Mouse (Mus musculus): ENCODE data around the gene Olfr709-ps1. TPM values are rescaled to one million over a fixed set of nuclear protein-coding genes. Genes with fewer than 3 reads are reported as not detected.
A peak's percentile ranks its signal among the peaks of the same experiment; 100 is the strongest.
"Not testable (repeated sequence)": the region's sequence is repeated elsewhere in the genome, so short reads cannot be mapped to it uniquely, and the experiment has no call there.

The Olfr709-ps1 gene
- polyA plus RNA-seq (2012; rRNA removed): not detected in 2 replicates

- no peak for DNase-seq (ENCODE audit: low read depth, low spot score)
These were observed at the start of gene Olfr709-ps1 for GRCm38 (mm10) chr7:106932119-106932518. Olfr709-ps1 (minus strand) TSS chr7:106932219.

DNA sequence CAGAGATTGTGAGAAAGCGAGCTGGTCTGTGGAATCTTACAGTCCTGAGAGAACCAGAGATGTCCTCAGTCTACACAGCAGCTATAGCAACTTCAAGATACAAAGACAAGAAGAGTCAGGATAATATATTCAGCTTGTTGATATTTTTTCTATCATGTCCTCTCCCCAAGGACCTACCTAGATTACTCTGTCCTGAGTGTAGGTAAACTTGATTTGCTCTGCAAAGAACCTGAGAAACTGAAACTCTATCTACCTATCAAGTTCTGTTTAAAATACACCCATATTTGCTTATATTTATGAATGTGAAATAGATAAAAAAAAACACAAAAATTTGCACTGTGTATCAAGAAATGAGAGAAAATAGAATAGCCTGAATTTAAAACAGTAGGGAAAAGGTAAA, 43.3 kb upstream of the Olfr709-ps1 start, which contains the start of gene Olfr711:
Gene Olfr711 (minus strand): TSS at position 101 of the 400 bp plus-strand sequence.
- no peak for DNase-seq (ENCODE audit: low read depth, low spot score)
- 67% methylated on average over 1 of the region's 1 CpGs for WGBS

DNA sequence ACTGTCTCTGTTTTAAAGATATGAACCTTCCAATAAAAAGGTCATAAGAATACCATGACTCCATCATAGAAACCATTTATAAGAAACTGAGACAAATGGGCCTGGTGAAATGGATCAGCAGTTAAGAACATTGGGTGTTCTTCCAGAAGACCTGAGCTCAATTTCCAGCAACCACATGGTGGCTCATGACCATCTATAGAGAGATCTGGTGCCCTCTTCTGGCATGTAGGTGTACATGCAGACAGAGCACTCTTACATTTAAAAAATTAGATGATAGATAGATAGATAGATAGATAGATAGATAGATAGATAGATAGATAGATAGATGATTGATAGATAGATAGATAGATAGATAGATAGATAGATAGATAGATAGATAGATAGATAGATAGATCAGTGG, 35.5 kb upstream of the Olfr709-ps1 start:
- peak; percentile 10 for DNase-seq (ENCODE audit: low read depth, low spot score)

GRCm38 (mm10) chr7:106963837-106964236, 31.8 kb upstream of the Olfr709-ps1 start, which contains the start of gene Olfr6:
Olfr6 (minus strand) TSS chr7:106963937.
- WGBS: 91% methylated on average over 1 of the region's 1 CpGs
- DNase-seq (ENCODE audit: low read depth, low spot score): no peak

GRCm38 (mm10) chr7:106948212-106948611, 16.2 kb upstream of the Olfr709-ps1 start, which contains the start of gene Olfr710:
Olfr710 (minus strand) TSS chr7:106948312.
- 76% methylated on average over 3 of the region's 3 CpGs for WGBS
- DNase-seq (ENCODE audit: low read depth, low spot score): no peak

- not testable (repeated sequence) for DNase-seq (ENCODE audit: low read depth, low spot score)
- 86% methylated on average over 7 of the region's 7 CpGs for WGBS
These were observed 11.1 kb downstream of the Olfr709-ps1 start for GRCm38 (mm10) chr7:106920961-106921360.

DNA sequence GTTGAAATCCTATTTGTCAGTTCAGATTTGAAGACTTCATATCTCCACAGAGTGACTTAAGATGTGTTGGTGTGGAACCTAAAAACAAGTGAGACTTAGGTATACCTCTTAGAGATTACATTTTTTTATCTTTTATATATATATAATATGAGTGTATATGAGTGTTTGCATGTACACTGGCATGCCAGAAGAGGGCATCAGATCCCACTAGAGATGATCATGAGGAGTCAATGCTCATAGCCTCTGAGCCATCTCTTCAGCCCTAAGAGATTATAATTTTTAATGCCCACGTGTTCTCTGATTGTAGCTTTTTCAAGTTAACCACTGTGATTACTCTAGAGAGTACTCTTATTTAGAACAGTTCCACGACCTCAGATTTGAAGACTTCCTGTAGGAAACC, 24.3 kb downstream of the Olfr709-ps1 start, which contains the start of gene Olfr1532-ps1:
Gene Olfr1532-ps1 (plus strand): TSS at position 326 of the 400 bp plus-strand sequence.
- WGBS: 52% methylated on average over 2 of the region's 2 CpGs
- DNase-seq (ENCODE audit: low read depth, low spot score): no peak

DNA sequence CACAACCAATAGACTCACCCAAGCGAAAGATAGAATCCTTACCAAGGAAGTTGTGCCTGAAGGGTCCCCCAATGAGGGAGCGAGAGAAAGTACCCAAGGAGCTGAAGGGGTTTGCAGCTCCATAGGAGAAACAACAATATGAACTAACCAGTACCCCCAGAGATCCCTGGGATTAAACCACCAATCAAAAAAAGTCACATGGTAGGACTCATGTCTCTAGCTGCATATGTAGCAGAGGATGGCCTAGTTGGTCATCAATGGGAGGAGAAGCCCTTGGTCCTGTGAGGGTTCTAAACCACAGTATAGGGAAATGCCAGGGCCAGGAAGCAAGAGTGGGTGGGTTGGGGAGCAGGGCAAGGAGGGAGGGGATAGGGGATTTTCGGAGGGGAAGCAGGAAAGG, 30.9 kb downstream of the Olfr709-ps1 start, which contains the start of gene Olfr707:
Gene Olfr707 (minus strand): TSS at position 101 of the 400 bp plus-strand sequence.
- not testable (repeated sequence) for DNase-seq (ENCODE audit: low read depth, low spot score)
- WGBS: 85% methylated on average over 3 of the region's 3 CpGs

DNA sequence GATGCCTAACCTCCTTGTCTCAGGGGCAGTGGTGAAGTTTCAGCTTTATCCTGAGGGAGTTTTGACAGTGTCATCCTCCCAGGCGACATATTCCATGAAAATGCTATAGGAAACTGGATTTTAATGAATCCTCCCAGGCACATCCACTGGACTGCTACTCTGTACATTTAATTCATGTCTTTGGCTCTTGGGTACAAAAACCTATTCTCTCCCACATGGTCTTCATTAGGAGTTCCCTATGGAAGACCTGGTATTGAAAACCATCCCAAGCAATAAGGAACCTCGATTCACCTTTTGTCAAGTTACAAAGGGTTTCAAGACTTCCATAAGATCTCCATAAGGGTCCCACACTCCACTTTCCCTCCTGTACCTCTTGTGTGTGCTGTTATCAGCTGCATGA, 44.0 kb downstream of the Olfr709-ps1 start, which contains the start of gene Olfr706:
Gene Olfr706 (minus strand): TSS at position 101 of the 400 bp plus-strand sequence.
- 87% methylated on average over 2 of the region's 2 CpGs for WGBS

DNA sequence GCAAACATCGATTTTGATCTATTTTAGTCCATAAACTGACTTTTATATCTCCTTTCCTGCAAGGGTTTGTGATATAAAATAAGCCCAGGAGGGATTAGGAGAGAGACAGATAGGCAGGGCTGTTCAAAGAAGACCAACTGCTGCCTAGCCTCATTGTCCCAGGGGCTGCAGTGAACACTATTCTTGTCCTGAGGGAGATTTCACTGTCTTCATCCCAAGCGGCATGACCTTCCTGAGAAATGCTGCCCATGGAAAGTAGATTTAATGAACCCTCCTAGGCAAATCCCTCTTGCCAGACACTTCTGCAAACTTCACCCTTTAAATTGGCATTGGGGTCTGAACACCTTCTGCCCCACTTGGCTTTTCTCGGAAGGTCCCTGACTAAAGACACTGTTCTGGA, 55.2 kb downstream of the Olfr709-ps1 start, which contains the start of gene Olfr705:
Gene Olfr705 (minus strand): TSS at position 101 of the 400 bp plus-strand sequence.
- DNase-seq (ENCODE audit: low read depth, low spot score): no peak
- 75% methylated on average over 3 of the region's 3 CpGs for WGBS

More for the DNA sequence above, 44.0 kb downstream of the Olfr709-ps1 start, which contains the start of gene Olfr706:
- no peak for DNase-seq (ENCODE audit: low read depth, low spot score)

Other genes starting within 250 kb of the Olfr709-ps1 start
- gene Olfr694, start 240.4 kb downstream of the Olfr709-ps1 start, polyA plus RNA-seq (2012; rRNA removed): not detected in 2 replicates
- gene Olfr695, start 215.8 kb downstream of the Olfr709-ps1 start, polyA plus RNA-seq (2012; rRNA removed): not detected in 2 replicates
- gene Olfr697, start 189.8 kb downstream of the Olfr709-ps1 start, polyA plus RNA-seq (2012; rRNA removed): not detected in 2 replicates
- not detected in 2 replicates for gene Olfr698, start 176.8 kb downstream of the Olfr709-ps1 start, polyA plus RNA-seq (2012; rRNA removed)
- not detected in 2 replicates for gene Olfr699, start 139.0 kb downstream of the Olfr709-ps1 start, polyA plus RNA-seq (2012; rRNA removed)
- gene Olfr700, start 123.4 kb downstream of the Olfr709-ps1 start, polyA plus RNA-seq (2012; rRNA removed): not detected in 2 replicates
- gene Olfr701, start 118.1 kb downstream of the Olfr709-ps1 start, polyA plus RNA-seq (2012; rRNA removed): not detected in 2 replicates
- gene Olfr702, start 98.3 kb downstream of the Olfr709-ps1 start, polyA plus RNA-seq (2012; rRNA removed): not detected in 2 replicates
- gene Olfr703, start 88.9 kb downstream of the Olfr709-ps1 start, polyA plus RNA-seq (2012; rRNA removed): not detected in 2 replicates
- not detected in 2 replicates for gene Olfr704, start 69.0 kb downstream of the Olfr709-ps1 start, polyA plus RNA-seq (2012; rRNA removed)
- not detected in 2 replicates for gene Olfr705, start 55.3 kb downstream of the Olfr709-ps1 start, polyA plus RNA-seq (2012; rRNA removed)
- not detected in 2 replicates for gene Olfr706, start 44.1 kb downstream of the Olfr709-ps1 start, polyA plus RNA-seq (2012; rRNA removed)
- gene Olfr707, start 31.0 kb downstream of the Olfr709-ps1 start, polyA plus RNA-seq (2012; rRNA removed): not detected in 2 replicates
- gene Olfr1532-ps1, start 24.2 kb downstream of the Olfr709-ps1 start, polyA plus RNA-seq (2012; rRNA removed): 0.45 and 0.59 TPM in 2 replicates
- not detected in 2 replicates for gene Olfr710, start 16.1 kb upstream of the Olfr709-ps1 start, polyA plus RNA-seq (2012; rRNA removed)
- gene Olfr6, start 31.7 kb upstream of the Olfr709-ps1 start, polyA plus RNA-seq (2012; rRNA removed): not detected in 2 replicates
- not detected in 2 replicates for gene Olfr711, start 43.2 kb upstream of the Olfr709-ps1 start, polyA plus RNA-seq (2012; rRNA removed)
- gene Olfr2, start 73.9 kb upstream of the Olfr709-ps1 start, polyA plus RNA-seq (2012; rRNA removed): not detected in 2 replicates
- 0.05 and 0.11 TPM in 2 replicates for gene Olfr713, start 99.0 kb upstream of the Olfr709-ps1 start, polyA plus RNA-seq (2012; rRNA removed)
- gene Olfr714, start 138.8 kb upstream of the Olfr709-ps1 start, polyA plus RNA-seq (2012; rRNA removed): not detected in 2 replicates
- gene Olfr17, start 161.0 kb upstream of the Olfr709-ps1 start, polyA plus RNA-seq (2012; rRNA removed): not detected in 2 replicates
- gene Olfr715b, start 178.2 kb upstream of the Olfr709-ps1 start, polyA plus RNA-seq (2012; rRNA removed): not detected in 2 replicates
- gene Olfr715, start 198.9 kb upstream of the Olfr709-ps1 start, polyA plus RNA-seq (2012; rRNA removed): not detected in 2 replicates
- gene Olfr716, start 206.1 kb upstream of the Olfr709-ps1 start, polyA plus RNA-seq (2012; rRNA removed): not detected in 2 replicates
- not detected in 2 replicates for gene Nlrp14, start 234.8 kb upstream of the Olfr709-ps1 start, polyA plus RNA-seq (2012; rRNA removed)